Mouse (Mus musculus) midbrain, embryonic 16.5 days (tissue): Measurements from ENCODE around the gene Myo18a. TPM values are rescaled to one million over a fixed set of nuclear protein-coding genes. Genes with fewer than 3 reads are reported as not detected.
"Not testable (repeated sequence)": the region's sequence is repeated elsewhere in the genome, so short reads cannot be mapped to it uniquely, and the experiment has no call there.

Experiments used
- ATAC-seq: fragments of 200-750 bp; cut with Nextera tagmentation; 2 replicates; pipeline ENCODE4 v1.8.0; 2017; ENCODE audit warnings: moderate TSS enrichment
- H3K27ac ChIP-seq: fragments of 300-500 bp; sonication (generic); 2 replicates; pipeline ENCODE4 v1.5.1; 2014; ENCODE audit warnings: mild to moderate bottlenecking, low read length, mixed read lengths
- H3K27me3 ChIP-seq: fragments of 300-500 bp; sonication (generic); 2 replicates; pipeline ENCODE4 v1.6.1; 2014; ENCODE audit warnings: low read depth, low read length, mixed read lengths; ENCODE audit not compliant: control insufficient read depth, insufficient read depth
- H3K36me3 ChIP-seq: fragments of 300-500 bp; sonication (generic); 2 replicates; pipeline ENCODE4 v1.6.1; 2014; ENCODE audit warnings: mild to moderate bottlenecking, low read length, moderate library complexity, mixed read lengths; ENCODE audit not compliant: control insufficient read depth, insufficient read depth
- H3K4me1 ChIP-seq: fragments of 300-500 bp; sonication (generic); 2 replicates; pipeline ENCODE4 v1.6.1; 2014; ENCODE audit warnings: mild to moderate bottlenecking, low read length, mixed read lengths; ENCODE audit not compliant: control insufficient read depth, insufficient read depth
- H3K4me2 ChIP-seq: fragments of 300-500 bp; sonication (generic); 2 replicates; pipeline ENCODE4 v1.6.1; 2014; ENCODE audit warnings: mild to moderate bottlenecking, low read length, mixed read lengths
- H3K4me3 ChIP-seq: fragments of 300-500 bp; sonication (generic); 2 replicates; pipeline ENCODE4 v1.5.1; 2014; ENCODE audit warnings: low read depth, mild to moderate bottlenecking, low read length, moderate library complexity, mixed read lengths
- H3K9ac ChIP-seq: fragments of 300-500 bp; sonication (generic); 2 replicates; pipeline ENCODE4 v1.6.1; 2014; ENCODE audit warnings: low read depth, low read length, mixed read lengths
- H3K9me3 ChIP-seq: fragments of 300-500 bp; sonication (generic); replicated peaks from 2 replicates; pipeline ENCODE4 v1.6.1; 2014; ENCODE audit warnings: mild to moderate bottlenecking, low read length, mixed read lengths; ENCODE audit not compliant: control insufficient read depth, poor library complexity, severe bottlenecking
- WGBS: fragments of 180-500 bp; shearing (Covaris S2); extraction: QIAGEN DNeasy Blood & Tissue Kit; methylation state at CpG from one replicate; pipeline ENCODE4 v1.1.7; 2014; 5-methylcytosine and 5-hydroxymethylcytosine counted together
- polyA plus RNA-seq: library from polyadenylated mRNA; unstranded; fragments of >200 nt; fragmentation: Nextera tagmentation; extraction: Ambion mirVana; gene quantifications from 2 replicates; pipeline ENCODE4 v1.2.1, GENCODE M21; 2015

Gene Myo18a
- polyA plus RNA-seq, 1 experiment from 2014 or later = 46.8 TPM

GRCm38 (mm10) chr11:77743966-77744365 is 19.1 kb upstream of the Myo18a start:
- 41% methylated on average over 6 of the region's 6 CpGs for WGBS
- Histone ChIP-seq H3K4me1 (no peaks in the 10 kb centered on the region), H3K27me3 (no peaks in the 10 kb centered on the region), H3K36me3 (no peaks in the 10 kb centered on the region), H3K9me3 (no peaks in the 10 kb centered on the region), H3K4me2 (no peak overlapping the region), H3K4me3 (no peak overlapping the region), H3K9ac (no peak overlapping the region), H3K27ac (no peak overlapping the region)
- no peak for ATAC-seq

DNA sequence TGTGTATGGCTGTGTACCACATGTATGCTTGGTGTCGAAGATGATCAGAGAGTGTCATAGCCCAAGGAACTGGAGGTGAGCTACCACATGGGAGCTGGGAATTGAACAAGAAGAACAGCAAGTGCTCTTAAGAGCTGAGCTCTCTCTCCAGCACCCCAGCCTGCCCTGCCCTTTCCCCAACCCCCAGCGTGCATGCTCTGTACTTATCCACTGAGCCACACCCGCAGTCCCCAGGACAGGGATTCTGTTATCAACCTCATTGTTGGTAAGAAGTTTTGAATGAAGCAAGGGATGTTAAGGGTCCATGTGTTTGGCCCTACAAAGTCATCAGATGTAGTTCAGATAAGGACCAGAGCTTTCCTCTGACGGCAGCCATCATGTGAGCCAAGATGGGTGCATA is 16.4 kb upstream of the Myo18a start:
- 96% methylated on average over 4 of the region's 4 CpGs for WGBS
- no peaks in the 10 kb centered on the region for H3K9me3 ChIP-seq
- H3K4me1 ChIP-seq = no peaks in the 10 kb centered on the region
- H3K27me3 ChIP-seq = no peaks in the 10 kb centered on the region
- ATAC-seq = no peak
- H3K4me2 ChIP-seq = no peak overlapping the region
- no peak overlapping the region for H3K9ac ChIP-seq
- H3K36me3 ChIP-seq = no peaks in the 10 kb centered on the region
- no peak overlapping the region for H3K4me3 ChIP-seq
- no peak overlapping the region for H3K27ac ChIP-seq

GRCm38 (mm10) chr11:77747103-77747502 is 15.9 kb upstream of the Myo18a start:
- not testable (repeated sequence) for H3K27ac ChIP-seq, H3K36me3 ChIP-seq, H3K4me2 ChIP-seq, H3K9ac ChIP-seq, H3K4me1 ChIP-seq, H3K4me3 ChIP-seq, ATAC-seq, H3K27me3 ChIP-seq, H3K9me3 ChIP-seq
- WGBS = 96% methylated on average over 13 of the region's 15 CpGs

GRCm38 (mm10) chr11:77748996-77749395 is 14.1 kb upstream of the Myo18a start:
- Histone ChIP-seq H3K27me3 (no peaks in the 10 kb centered on the region), H3K27ac (no peak overlapping the region), H3K9me3 (no peaks in the 10 kb centered on the region), H3K4me1 (no peaks in the 10 kb centered on the region), H3K36me3 (no peaks in the 10 kb centered on the region), H3K4me3 (no peak overlapping the region), H3K9ac (no peak overlapping the region), H3K4me2 (no peak overlapping the region)
- ATAC-seq = no peak
- 77% methylated on average over 5 of the region's 5 CpGs for WGBS

GRCm38 (mm10) chr11:77752525-77752924 is 10.5 kb upstream of the Myo18a start:
- no peak overlapping the region for H3K4me3 ChIP-seq
- no peak overlapping the region for H3K4me2 ChIP-seq
- no peaks in the 10 kb centered on the region for H3K4me1 ChIP-seq
- H3K9me3 ChIP-seq = no peaks in the 10 kb centered on the region
- no peak overlapping the region for H3K9ac ChIP-seq
- ATAC-seq = no peak
- whole genome bisulfite sequencing = 83% methylated on average over 5 of the region's 5 CpGs
- H3K36me3 ChIP-seq = no peaks in the 10 kb centered on the region
- no peaks in the 10 kb centered on the region for H3K27me3 ChIP-seq
- H3K27ac ChIP-seq = no peak overlapping the region

DNA sequence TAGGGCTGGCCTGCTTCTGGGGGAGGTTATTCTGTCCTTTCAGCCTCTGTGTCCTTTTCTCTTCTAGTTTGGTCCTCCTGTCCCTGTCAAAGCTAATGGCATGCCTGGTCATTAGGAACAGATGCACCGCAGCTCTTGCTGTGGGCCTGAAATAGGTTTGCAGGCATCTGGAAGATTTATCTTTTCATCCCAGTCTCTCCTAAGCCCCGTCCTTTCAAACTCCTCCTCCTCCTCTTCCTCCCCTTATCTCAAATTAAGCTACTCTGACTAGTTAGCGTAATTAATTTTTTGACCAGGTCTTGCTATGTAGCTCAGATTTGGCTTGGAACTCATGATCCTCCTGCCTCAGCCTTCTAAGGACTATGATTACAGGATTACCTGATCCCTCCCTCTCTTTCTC is 9.6 kb upstream of the Myo18a start:
- WGBS = 79% methylated on average over 3 of the region's 3 CpGs
- Histone ChIP-seq H3K9me3 (no peaks in the 10 kb centered on the region), H3K4me3 (no peak overlapping the region), H3K36me3 (no peaks in the 10 kb centered on the region), H3K27ac (no peak overlapping the region), H3K9ac (no peak overlapping the region), H3K4me2 (no peak overlapping the region), H3K4me1 (no peaks in the 10 kb centered on the region), H3K27me3 (no peaks in the 10 kb centered on the region)
- no peak for ATAC-seq

GRCm38 (mm10) chr11:77760031-77760430 is 3.0 kb upstream of the Myo18a start:
- peaks cover 14% of the 10 kb centered on the region for H3K4me1 ChIP-seq
- no peaks in the 10 kb centered on the region for H3K9me3 ChIP-seq
- no peak overlapping the region for H3K27ac ChIP-seq
- H3K27me3 ChIP-seq = no peaks in the 10 kb centered on the region
- 84% methylated on average over 4 of the region's 4 CpGs for WGBS
- H3K9ac ChIP-seq = no peak overlapping the region
- ATAC-seq = no peak
- no peak overlapping the region for H3K4me2 ChIP-seq
- H3K4me3 ChIP-seq = no peak overlapping the region
- H3K36me3 ChIP-seq = no peaks in the 10 kb centered on the region

GRCm38 (mm10) chr11:77763673-77764340 is 761 bp downstream of the Myo18a start:
- Histone ChIP-seq H3K4me2 (peak overlapping the region; percentile 97), H3K9ac (peak overlapping the region; percentile 99), H3K27me3 (no peaks in the 10 kb centered on the region), H3K4me3 (peak overlapping the region; percentile 99), H3K36me3 (no peaks in the 10 kb centered on the region), H3K27ac (peak overlapping the region; percentile 94), H3K4me1 (peaks cover 35% of the 10 kb centered on the region), H3K9me3 (no peaks in the 10 kb centered on the region)
- WGBS = 1% methylated on average over 26 of the region's 26 CpGs
- peak; percentile 75 for ATAC-seq

DNA sequence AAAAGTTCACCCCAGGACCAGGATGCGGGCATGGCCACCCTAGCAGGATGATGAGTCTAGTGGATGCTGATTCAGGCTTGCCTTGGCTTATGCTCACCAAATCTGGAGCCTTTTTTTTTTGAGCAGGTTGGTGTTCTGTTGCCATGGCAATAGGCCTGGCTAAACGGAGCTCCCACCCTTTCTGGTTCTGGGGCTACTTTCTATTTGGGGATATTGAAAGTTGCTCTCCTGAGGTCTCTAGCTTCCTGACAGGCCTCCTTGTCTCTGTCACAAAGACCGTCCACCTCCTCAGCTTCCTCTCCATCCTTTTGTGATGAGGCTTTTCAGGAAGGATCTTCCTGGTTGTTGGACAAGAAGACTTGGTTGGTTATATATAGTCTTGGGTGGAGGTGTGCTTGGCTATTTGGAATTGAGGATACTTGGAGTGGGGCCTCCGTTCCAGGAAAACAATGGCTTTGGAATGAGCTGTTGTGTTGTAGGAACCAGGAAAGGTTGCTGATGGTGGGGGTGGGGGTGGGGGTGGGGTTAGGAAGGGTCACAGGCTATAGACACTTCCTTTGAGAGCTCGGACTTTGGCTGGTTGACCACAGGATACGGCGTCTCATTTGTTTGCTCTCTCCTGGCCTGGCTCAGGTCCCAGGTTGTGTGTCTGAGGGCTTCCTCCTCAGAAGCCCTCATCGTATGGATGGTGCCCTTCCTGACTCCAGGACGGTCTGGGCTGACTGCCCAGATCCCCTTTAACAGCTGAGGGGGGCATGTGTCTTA is 1.8 kb downstream of the Myo18a start:
- ATAC-seq = no peak
- 52% methylated on average over 9 of the region's 9 CpGs for WGBS
- Histone ChIP-seq H3K9me3 (no peaks in the 10 kb centered on the region), H3K27me3 (no peaks in the 10 kb centered on the region), H3K36me3 (no peaks in the 10 kb centered on the region), H3K4me2 (peak overlapping the region; percentile 97), H3K4me1 (peaks cover 35% of the 10 kb centered on the region), H3K9ac (peak overlapping the region; percentile 99), H3K4me3 (peak overlapping the region; percentile 99), H3K27ac (no peak overlapping the region)
